Mouse (Mus musculus): ENCODE measurements around the gene Agbl1.

The Agbl1 gene

GRCm38 (mm10) chr7:76911672-76912071 is 682.0 kb downstream of the Agbl1 start:
- no peak for DNase-seq (ENCODE audit: extremely low spot score, low read depth, low spot score)

GRCm38 (mm10) chr7:76918871-76919270 is 689.2 kb downstream of the Agbl1 start:
- no peak for DNase-seq (ENCODE audit: extremely low spot score, low read depth, low spot score)

GRCm38 (mm10) chr7:76921671-76922070 is 692.0 kb downstream of the Agbl1 start:
- DNase-seq (ENCODE audit: extremely low spot score, low read depth, low spot score): no peak

GRCm38 (mm10) chr7:76935219-76935618 is 705.5 kb downstream of the Agbl1 start:
- no peak for DNase-seq (ENCODE audit: extremely low spot score, low read depth, low spot score)

- DNase-seq (ENCODE audit: extremely low spot score, low read depth, low spot score): no peak
Measured at GRCm38 (mm10) chr7:76941531-76941930, 711.8 kb downstream of the Agbl1 start.

- DNase-seq (ENCODE audit: extremely low spot score, low read depth, low spot score): no peak
Measured at GRCm38 (mm10) chr7:76971334-76971733, 741.6 kb downstream of the Agbl1 start.

GRCm38 (mm10) chr7:77009571-77009970 is 779.9 kb downstream of the Agbl1 start:
- no peak for DNase-seq (ENCODE audit: extremely low spot score, low read depth, low spot score)

GRCm38 (mm10) chr7:77029019-77029418 is 799.3 kb downstream of the Agbl1 start:
- no peak for DNase-seq (ENCODE audit: extremely low spot score, low read depth, low spot score)

GRCm38 (mm10) chr7:77076033-77076432 is 846.3 kb downstream of the Agbl1 start:
- no peak for DNase-seq (ENCODE audit: extremely low spot score, low read depth, low spot score)

GRCm38 (mm10) chr7:77087266-77087665 is 857.6 kb downstream of the Agbl1 start:
- DNase-seq (ENCODE audit: extremely low spot score, low read depth, low spot score): no peak

- DNase-seq (ENCODE audit: extremely low spot score, low read depth, low spot score): no peak
Measured at GRCm38 (mm10) chr7:77095153-77095552, 865.5 kb downstream of the Agbl1 start.

GRCm38 (mm10) chr7:77114021-77114420 is 884.3 kb downstream of the Agbl1 start:
- no peak for DNase-seq (ENCODE audit: extremely low spot score, low read depth, low spot score)

- DNase-seq (ENCODE audit: extremely low spot score, low read depth, low spot score): no peak
Measured at GRCm38 (mm10) chr7:77129045-77129444, 899.4 kb downstream of the Agbl1 start.

- DNase-seq (ENCODE audit: extremely low spot score, low read depth, low spot score): no peak
Measured at GRCm38 (mm10) chr7:77131950-77132349, 902.3 kb downstream of the Agbl1 start.

- DNase-seq (ENCODE audit: extremely low spot score, low read depth, low spot score): no peak
Measured at GRCm38 (mm10) chr7:77132615-77133420, 903.1 kb downstream of the Agbl1 start.

- DNase-seq (ENCODE audit: extremely low spot score, low read depth, low spot score): no peak
Measured at GRCm38 (mm10) chr7:77134860-77135259, 905.2 kb downstream of the Agbl1 start.

- DNase-seq (ENCODE audit: extremely low spot score, low read depth, low spot score): no peak
Measured at GRCm38 (mm10) chr7:77138707-77139106, 909.0 kb downstream of the Agbl1 start.

- DNase-seq (ENCODE audit: extremely low spot score, low read depth, low spot score): no peak
Measured at GRCm38 (mm10) chr7:77147527-77147926, 917.8 kb downstream of the Agbl1 start.

GRCm38 (mm10) chr7:77148820-77149219 is 919.1 kb downstream of the Agbl1 start:
- DNase-seq (ENCODE audit: extremely low spot score, low read depth, low spot score): no peak

GRCm38 (mm10) chr7:77149846-77150245 is 920.2 kb downstream of the Agbl1 start:
- DNase-seq (ENCODE audit: extremely low spot score, low read depth, low spot score): no peak

- no peak for DNase-seq (ENCODE audit: extremely low spot score, low read depth, low spot score)
Measured at GRCm38 (mm10) chr7:77152393-77152792, 922.7 kb downstream of the Agbl1 start.

- DNase-seq (ENCODE audit: extremely low spot score, low read depth, low spot score): no peak
Measured at GRCm38 (mm10) chr7:77152909-77153308, 923.2 kb downstream of the Agbl1 start.

- no peak for DNase-seq (ENCODE audit: extremely low spot score, low read depth, low spot score)
Measured at GRCm38 (mm10) chr7:77164921-77165320, 935.2 kb downstream of the Agbl1 start.
